Mouse (Mus musculus): ENCODE data around the gene Zfand6.

DNA sequence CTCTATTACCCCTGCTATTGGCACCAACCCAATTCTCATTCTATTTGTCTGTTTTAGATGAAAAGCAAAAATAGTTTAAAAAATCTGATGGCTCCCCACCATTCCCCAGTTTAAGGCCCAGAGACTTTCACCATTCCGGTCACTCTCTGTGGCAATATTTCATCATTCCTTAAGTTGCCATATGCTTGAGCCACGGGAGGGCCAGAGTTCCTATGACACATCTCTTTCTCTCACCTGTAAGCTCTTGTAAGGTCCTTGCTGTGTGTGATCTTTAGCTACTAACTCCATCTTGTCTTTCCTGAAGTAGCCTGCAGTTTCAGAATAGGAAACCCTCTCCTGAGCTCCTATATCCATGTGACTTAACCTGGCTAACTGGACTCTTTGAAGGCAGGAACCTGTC is 70.8 kb downstream of the Zfand6 start:
- TF ChIP-seq CEBPB (IDR thresholded peaks at IDR 0.05; ENCODE audit: low read depth): no peak
- TF ChIP-seq CTCF (IDR thresholded peaks at IDR 0.05; ENCODE audit: control insufficient read depth, insufficient read depth, insufficient read length): no peak
- no peak for TF ChIP-seq MYOD1 (IDR thresholded peaks at IDR 0.05; ENCODE audit: control insufficient read depth, insufficient read length, low read depth)
- TF ChIP-seq USF1 (IDR thresholded peaks at IDR 0.05; ENCODE audit: low read depth): no peak
- no peak for TF ChIP-seq MAX (IDR thresholded peaks at IDR 0.05)
- TF ChIP-seq MYOG (IDR thresholded peaks at IDR 0.05; ENCODE audit: control insufficient read depth, extremely low read depth, insufficient read length): no peak
- TF ChIP-seq FOSL1 (IDR thresholded peaks at IDR 0.05; ENCODE audit: insufficient read depth, low read length, poor library complexity, severe bottlenecking): no peak
